Mouse (Mus musculus): ENCODE results near the gene Cd164. TPM values are rescaled to one million over a fixed set of nuclear protein-coding genes. Genes with fewer than 3 reads are reported as not detected.

Cd164 gene
- total RNA-seq, 1 experiment from 2014 or later = 137 TPM

- no peak for ATAC-seq (ENCODE audit: extremely low read depth, insufficient number of reproducible peaks, low FRiP score, poor library complexity, severe bottlenecking)
Measured at GRCm38 (mm10) chr10:41578541-41578940, 59.3 kb downstream of the Cd164 start.

- ATAC-seq (ENCODE audit: extremely low read depth, insufficient number of reproducible peaks, low FRiP score, poor library complexity, severe bottlenecking) = no peak
Measured at GRCm38 (mm10) chr10:41580441-41580840, 61.2 kb downstream of the Cd164 start.

Other genes starting within 250 kb of the Cd164 start
- 33.6 and 36.2 TPM in 2 replicates for gene Fig4, start 216.2 kb upstream of the Cd164 start, total RNA-seq (2017)
- gene Ak9, start 215.4 kb upstream of the Cd164 start, total RNA-seq (2017) = not detected in 2 replicates
- 62.5 and 64.1 TPM in 2 replicates for gene Zbtb24, start 69.0 kb upstream of the Cd164 start, total RNA-seq (2017)
- 255 and 263 TPM in 2 replicates for gene Mical1, start 43.1 kb upstream of the Cd164 start, total RNA-seq (2017)
- 24.4 and 25.5 TPM in 2 replicates for gene Smpd2, start 29.0 kb upstream of the Cd164 start, total RNA-seq (2017)
- gene Ppil6, start 29.0 kb upstream of the Cd164 start, total RNA-seq (2017) = not detected in 2 replicates
- under 0.01 and 0.23 TPM in 2 replicates for gene Ccdc162, start 197.2 kb downstream of the Cd164 start, total RNA-seq (2017)